Mouse (Mus musculus) embryonic fibroblast, embryonic 13.5 days (primary cell): ENCODE measurements around the gene Tigit.

Experiments
- CTCF ChIP-seq: IDR thresholded peaks from 2 replicates; pipeline ENCODE4 v1.5.1; 2011; ENCODE audit warnings: mild to moderate bottlenecking, control low read depth, low read length, moderate library complexity, borderline replicate concordance; ENCODE audit not compliant: insufficient read depth
- POLR2A ChIP-seq: IDR thresholded peaks from 2 replicates; pipeline ENCODE4 v1.6.1; 2011; ENCODE audit warnings: low read depth, mild to moderate bottlenecking, control low read depth, low read length, moderate library complexity

DNA sequence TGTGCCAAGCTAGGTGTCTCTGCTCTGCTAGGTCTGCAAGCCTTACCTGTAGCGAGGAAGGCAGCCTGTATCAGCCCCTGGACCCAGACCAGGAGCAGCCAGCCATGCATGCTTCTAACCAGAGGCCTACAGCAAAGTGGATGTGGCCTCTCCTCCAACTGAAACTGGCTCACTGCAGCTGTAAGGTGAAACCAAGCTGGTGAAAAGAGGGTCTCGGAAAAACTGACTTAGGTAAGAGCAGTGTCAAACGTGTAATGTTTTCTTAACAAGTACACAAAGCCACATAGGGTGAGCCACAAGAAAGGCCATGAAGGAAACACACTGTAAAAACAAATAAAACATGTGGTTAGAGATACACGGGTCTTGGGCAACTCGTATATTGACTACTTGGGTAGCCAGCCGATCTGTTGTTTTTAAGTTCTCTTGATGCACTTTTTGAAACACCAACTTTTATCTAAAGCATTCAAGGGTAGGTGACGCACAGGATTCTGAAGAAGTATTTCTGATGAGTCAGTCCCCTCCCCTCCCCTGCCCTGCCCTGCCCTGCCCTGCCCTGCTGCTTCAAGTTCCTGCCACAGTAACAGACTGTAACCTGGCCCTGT lies at the start of gene Tigit:
- no peak for TF ChIP-seq CTCF
- TF ChIP-seq POLR2A, result no peak
